Mouse (Mus musculus) embryonic facial prominence, embryonic 10.5 days (tissue): ENCODE results near the gene Gpalpp1. TPM values are rescaled to one million over a fixed set of nuclear protein-coding genes. Genes with fewer than 3 reads are reported as not detected.
A peak's percentile ranks its signal among the peaks of the same experiment; 100 is the strongest.

ENCODE experiments used
- DNase-seq: peaks from one replicate; pipeline ENCODE4 v3.0.0-alpha.2; 2017; ENCODE audit warnings: low spot score
- H3K27ac ChIP-seq: fragments of 300-500 bp; sonication (generic); replicated peaks from 2 replicates; pipeline ENCODE4 v1.5.1; 2016; ENCODE audit warnings: mild to moderate bottlenecking
- H3K27me3 ChIP-seq: fragments of 300-500 bp; sonication (generic); replicated peaks from 2 replicates; pipeline ENCODE4 v1.6.1; 2016; ENCODE audit warnings: low read depth, mild to moderate bottlenecking; ENCODE audit not compliant: poor library complexity, severe bottlenecking
- H3K36me3 ChIP-seq: fragments of 300-500 bp; sonication (generic); replicated peaks from 2 replicates; pipeline ENCODE4 v1.6.1; 2016; ENCODE audit warnings: mild to moderate bottlenecking, moderate library complexity
- H3K4me1 ChIP-seq: fragments of 300-500 bp; sonication (generic); 2 replicates; pipeline ENCODE4 v1.6.1; 2016
- H3K4me3 ChIP-seq: fragments of 300-500 bp; sonication (generic); 2 replicates; pipeline ENCODE4 v1.5.1; 2016; ENCODE audit warnings: mild to moderate bottlenecking, moderate library complexity
- H3K9me3 ChIP-seq: fragments of 300-500 bp; sonication (generic); 2 replicates; pipeline ENCODE4 v1.6.1; 2016; ENCODE audit warnings: mild to moderate bottlenecking
- WGBS: fragments of 180-500 bp; shearing (Covaris S2); methylation state at CpG from one replicate; pipeline ENCODE4 v1.1.7; 2016; 5-methylcytosine and 5-hydroxymethylcytosine counted together
- polyA plus RNA-seq: library from polyadenylated mRNA; unstranded; fragments of >200 nt; fragmentation: Nextera tagmentation; extraction: Ambion mirVana; gene quantifications from 2 replicates; pipeline ENCODE4 v1.2.1, GENCODE M21; 2016

Gene Gpalpp1
- polyA plus RNA-seq, 1 experiment from 2014 or later, result 16.1 TPM

GRCm38 (mm10) chr14:76084188-76084587 lies 26.4 kb downstream of the Gpalpp1 start:
- DNase-seq, result no peak
- Histone ChIP-seq H3K36me3 (peaks cover 8% of the 10 kb centered on the region), H3K27me3 (no peaks in the 10 kb centered on the region), H3K9me3 (no peaks in the 10 kb centered on the region), H3K4me1 (0 out of 2 replicates have a peak, but pooled peaks cover 4% of the 10 kb centered on the region), H3K27ac (no peak overlapping the region), H3K4me3 (no peak overlapping the region)
- WGBS, result 87% methylated on average over 3 of the region's 3 CpGs

GRCm38 (mm10) chr14:76082086-76082636 lies 28.4 kb downstream of the Gpalpp1 start:
- Histone ChIP-seq H3K27me3 (no peaks in the 10 kb centered on the region), H3K9me3 (no peaks in the 10 kb centered on the region), H3K27ac (no peak overlapping the region), H3K36me3 (no peaks in the 10 kb centered on the region), H3K4me3 (no peak overlapping the region), H3K4me1 (0 out of 2 replicates have a peak, but pooled peaks cover 4% of the 10 kb centered on the region)
- no peak for DNase-seq
- 92% methylated on average over 13 of the region's 13 CpGs for WGBS

GRCm38 (mm10) chr14:76081451-76081850 lies 29.1 kb downstream of the Gpalpp1 start:
- H3K9me3 ChIP-seq, result no peaks in the 10 kb centered on the region
- WGBS, result 63% methylated on average over 11 of the region's 11 CpGs
- peak; percentile 12 for DNase-seq
- H3K4me1 ChIP-seq, result 0 out of 2 replicates have a peak, but pooled peaks cover 4% of the 10 kb centered on the region
- no peaks in the 10 kb centered on the region for H3K27me3 ChIP-seq
- H3K4me3 ChIP-seq, result no peak overlapping the region
- H3K36me3 ChIP-seq, result no peaks in the 10 kb centered on the region
- H3K27ac ChIP-seq, result no peak overlapping the region

GRCm38 (mm10) chr14:76077088-76077491 lies 33.5 kb downstream of the Gpalpp1 start:
- Histone ChIP-seq H3K27me3 (no peaks in the 10 kb centered on the region), H3K27ac (no peak overlapping the region), H3K36me3 (no peaks in the 10 kb centered on the region), H3K4me1 (0 out of 2 replicates have a peak, but pooled peaks cover 2% of the 10 kb centered on the region), H3K9me3 (no peaks in the 10 kb centered on the region), H3K4me3 (no peak overlapping the region)
- peak; percentile 57 for DNase-seq
- WGBS, result 53% methylated on average over 9 of the region's 9 CpGs

- H3K4me3 ChIP-seq, result no peak overlapping the region
- H3K27me3 ChIP-seq, result no peaks in the 10 kb centered on the region
- no peaks in the 10 kb centered on the region for H3K36me3 ChIP-seq
- H3K4me1 ChIP-seq, result 0 out of 2 replicates have a peak, but pooled peaks cover 2% of the 10 kb centered on the region
- WGBS, result 74% methylated on average over 4 of the region's 4 CpGs
- H3K27ac ChIP-seq, result no peak overlapping the region
- DNase-seq, result no peak
- H3K9me3 ChIP-seq, result no peaks in the 10 kb centered on the region
Measured at GRCm38 (mm10) chr14:76076602-76077001, 34.0 kb downstream of the Gpalpp1 start.

GRCm38 (mm10) chr14:76075721-76076120 lies 34.8 kb downstream of the Gpalpp1 start:
- WGBS, result 65% methylated on average over 4 of the region's 4 CpGs
- no peak for DNase-seq

GRCm38 (mm10) chr14:76074206-76074605 lies 36.4 kb downstream of the Gpalpp1 start:
- Histone ChIP-seq H3K4me3 (no peak overlapping the region), H3K4me1 (no peaks in the 10 kb centered on the region), H3K36me3 (no peaks in the 10 kb centered on the region), H3K9me3 (no peaks in the 10 kb centered on the region), H3K27ac (no peak overlapping the region), H3K27me3 (no peaks in the 10 kb centered on the region)
- DNase-seq, result no peak
- 88% methylated on average over 1 of the region's 1 CpGs for WGBS

More at GRCm38 (mm10) chr14:76075721-76076120, 34.8 kb downstream of the Gpalpp1 start:
- Histone ChIP-seq H3K36me3 (no peaks in the 10 kb centered on the region), H3K4me1 (no peaks in the 10 kb centered on the region), H3K4me3 (no peak overlapping the region), H3K9me3 (no peaks in the 10 kb centered on the region), H3K27me3 (no peaks in the 10 kb centered on the region), H3K27ac (no peak overlapping the region; the same call in 1 of the 2 replicates)

GRCm38 (mm10) chr14:76072626-76073025 lies 37.9 kb downstream of the Gpalpp1 start:
- Histone ChIP-seq H3K27ac (no peak overlapping the region), H3K4me3 (no peak overlapping the region), H3K4me1 (no peaks in the 10 kb centered on the region), H3K36me3 (no peaks in the 10 kb centered on the region), H3K27me3 (no peaks in the 10 kb centered on the region), H3K9me3 (no peaks in the 10 kb centered on the region)
- no peak for DNase-seq
- 81% methylated on average over 2 of the region's 2 CpGs for WGBS

- no peaks in the 10 kb centered on the region for H3K4me1 ChIP-seq
- no peak for DNase-seq
- H3K9me3 ChIP-seq, result no peaks in the 10 kb centered on the region
- no peak overlapping the region for H3K4me3 ChIP-seq
- H3K27me3 ChIP-seq, result no peaks in the 10 kb centered on the region
- WGBS, result 87% methylated on average over 4 of the region's 4 CpGs
- no peaks in the 10 kb centered on the region for H3K36me3 ChIP-seq
- H3K27ac ChIP-seq, result no peak overlapping the region
Measured at GRCm38 (mm10) chr14:76069296-76069695, 41.3 kb downstream of the Gpalpp1 start.

- DNase-seq, result no peak
- Histone ChIP-seq H3K27me3 (no peaks in the 10 kb centered on the region), H3K27ac (no peak overlapping the region), H3K9me3 (no peaks in the 10 kb centered on the region), H3K4me3 (no peak overlapping the region), H3K36me3 (no peaks in the 10 kb centered on the region), H3K4me1 (no peaks in the 10 kb centered on the region)
- 80% methylated on average over 4 of the region's 4 CpGs for WGBS
Measured at GRCm38 (mm10) chr14:76068296-76068695, 42.3 kb downstream of the Gpalpp1 start.

- Histone ChIP-seq H3K4me3 (no peak overlapping the region), H3K36me3 (no peaks in the 10 kb centered on the region), H3K27ac (no peak overlapping the region), H3K27me3 (no peaks in the 10 kb centered on the region), H3K4me1 (no peaks in the 10 kb centered on the region), H3K9me3 (no peaks in the 10 kb centered on the region)
- WGBS, result 83% methylated on average over 1 of the region's 1 CpGs
- DNase-seq, result no peak
Measured at GRCm38 (mm10) chr14:76067237-76067636, 43.3 kb downstream of the Gpalpp1 start.

GRCm38 (mm10) chr14:76059441-76059840 lies 51.1 kb downstream of the Gpalpp1 start:
- H3K27ac ChIP-seq, result no peak overlapping the region
- WGBS, result 80% methylated on average over 5 of the region's 5 CpGs

GRCm38 (mm10) chr14:76053726-76054125 lies 56.8 kb downstream of the Gpalpp1 start:
- H3K36me3 ChIP-seq, result no peaks in the 10 kb centered on the region
- no peak overlapping the region for H3K27ac ChIP-seq
- H3K9me3 ChIP-seq, result no peaks in the 10 kb centered on the region
- no peaks in the 10 kb centered on the region for H3K27me3 ChIP-seq
- no peak for DNase-seq
- no peaks in the 10 kb centered on the region for H3K4me1 ChIP-seq
- H3K4me3 ChIP-seq, result no peak overlapping the region
- WGBS, result 90% methylated on average over 11 of the region's 11 CpGs

More at GRCm38 (mm10) chr14:76059441-76059840, 51.1 kb downstream of the Gpalpp1 start:
- DNase-seq, result no peak
- Histone ChIP-seq H3K27me3 (no peaks in the 10 kb centered on the region), H3K4me1 (no peaks in the 10 kb centered on the region), H3K36me3 (no peaks in the 10 kb centered on the region), H3K4me3 (no peak overlapping the region), H3K9me3 (no peaks in the 10 kb centered on the region)
